Mouse (Mus musculus) c-Kit-negative CD71-positive TER-119-positive erythroid progenitor cells, embryonic 14.5 days (primary cell): ENCODE data around the gene Gata2.

Experiments used
- DNase-seq: peaks from one replicate; pipeline ENCODE4 v3.0.0-alpha.2; 2013; ENCODE audit warnings: low read depth, low spot score

Gata2 gene

GRCm38 (mm10) chr6:88208321-88208720 lies 14.6 kb downstream of the Gata2 start:
- DNase-seq, result no peak

GRCm38 (mm10) chr6:88209453-88209852 lies 15.8 kb downstream of the Gata2 start:
- no peak for DNase-seq

- no peak for DNase-seq
These were observed 16.5 kb downstream of the Gata2 start for GRCm38 (mm10) chr6:88210182-88210581.

- no peak for DNase-seq
These were observed 22.1 kb downstream of the Gata2 start for GRCm38 (mm10) chr6:88215797-88216196.

GRCm38 (mm10) chr6:88216199-88216598 lies 22.5 kb downstream of the Gata2 start:
- DNase-seq, result no peak

- no peak for DNase-seq
These were observed 25.4 kb downstream of the Gata2 start for GRCm38 (mm10) chr6:88219094-88219493.

GRCm38 (mm10) chr6:88221968-88222367 lies 28.3 kb downstream of the Gata2 start, which contains the start of gene Dnajb8:
Dnajb8 (plus strand) TSS chr6:88222268.
- DNase-seq, result no peak

GRCm38 (mm10) chr6:88226570-88226994 lies 32.9 kb downstream of the Gata2 start:
- no peak for DNase-seq

- DNase-seq, result no peak
These were observed 33.8 kb downstream of the Gata2 start for GRCm38 (mm10) chr6:88227537-88227936.

- DNase-seq, result no peak
These were observed 35.5 kb downstream of the Gata2 start for GRCm38 (mm10) chr6:88229221-88229620.

GRCm38 (mm10) chr6:88231821-88232220 lies 38.1 kb downstream of the Gata2 start:
- no peak for DNase-seq

- no peak for DNase-seq
These were observed 38.5 kb downstream of the Gata2 start for GRCm38 (mm10) chr6:88232221-88232620.

GRCm38 (mm10) chr6:88233996-88234395 lies 40.3 kb downstream of the Gata2 start:
- DNase-seq, result no peak

GRCm38 (mm10) chr6:88235461-88235860 lies 41.8 kb downstream of the Gata2 start:
- DNase-seq, result no peak

GRCm38 (mm10) chr6:88235983-88236382 lies 42.3 kb downstream of the Gata2 start:
- no peak for DNase-seq

- DNase-seq, result no peak
These were observed 42.8 kb downstream of the Gata2 start for GRCm38 (mm10) chr6:88236513-88236912.

- no peak for DNase-seq
These were observed 48.9 kb downstream of the Gata2 start for GRCm38 (mm10) chr6:88242604-88243003.

- no peak for DNase-seq
These were observed 55.5 kb downstream of the Gata2 start for GRCm38 (mm10) chr6:88249231-88249630.

GRCm38 (mm10) chr6:88251396-88251795 lies 57.7 kb downstream of the Gata2 start:
- no peak for DNase-seq

GRCm38 (mm10) chr6:88251798-88252478 lies 58.2 kb downstream of the Gata2 start:
- no peak for DNase-seq

- DNase-seq, result no peak
These were observed 60.4 kb downstream of the Gata2 start for GRCm38 (mm10) chr6:88254082-88254481.

GRCm38 (mm10) chr6:88255435-88255834 lies 61.7 kb downstream of the Gata2 start:
- DNase-seq, result no peak
